Mouse (Mus musculus): ENCODE results near the gene Eya4. TPM values are rescaled to one million over a fixed set of nuclear protein-coding genes. Genes with fewer than 3 reads are reported as not detected.

Gene Eya4
- polyA plus RNA-seq, 1 experiment from 2014 or later: 5.0 TPM

DNA sequence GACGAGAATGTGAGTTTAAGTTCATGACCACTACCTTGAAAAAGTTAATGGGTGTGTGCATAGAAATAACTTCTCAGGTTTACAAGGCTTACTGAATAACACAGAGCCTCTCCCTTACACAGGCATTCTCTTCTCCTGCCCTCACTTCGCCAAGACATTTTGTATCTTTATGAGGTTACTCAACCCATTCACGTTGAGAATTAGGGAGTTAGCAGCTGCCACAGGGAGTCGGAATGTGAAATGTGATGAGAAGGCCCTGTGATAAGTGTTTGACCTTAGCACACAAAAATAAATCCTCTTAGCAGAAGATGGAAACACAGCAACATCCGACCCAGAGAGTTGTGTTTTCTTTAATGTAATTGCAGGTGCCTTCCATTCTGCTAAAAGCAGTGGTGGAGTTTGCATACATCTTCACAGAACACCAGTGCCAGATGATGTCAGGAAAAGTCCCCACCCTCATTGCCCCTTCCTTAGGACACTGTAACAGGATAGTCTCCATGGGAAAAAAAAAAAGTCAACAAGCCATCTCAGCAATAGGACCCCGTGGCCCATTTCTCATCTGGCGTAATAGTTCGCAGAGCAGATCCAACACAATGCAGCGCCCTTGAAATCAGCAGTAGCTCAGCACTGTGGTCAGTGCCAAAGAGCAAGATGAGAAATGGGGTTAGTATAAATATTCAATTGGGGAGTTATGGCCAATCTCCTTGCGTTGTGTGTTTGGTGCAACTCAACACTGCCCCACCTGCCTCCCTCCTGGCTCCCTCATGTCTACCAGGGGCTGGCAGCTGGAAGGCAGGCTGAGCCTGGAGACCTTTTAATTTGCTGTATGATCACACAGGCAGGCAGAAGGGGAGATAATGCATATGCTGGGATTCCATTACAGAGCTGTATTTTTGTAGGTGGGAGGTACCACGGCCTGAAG is 168.8 kb downstream of the Eya4 start:
- DNase-seq (ENCODE audit: low spot score) (no peak), ATAC-seq (ENCODE audit: low FRiP score) (no peak)
- Histone ChIP-seq H3K9me3 (ENCODE audit: control insufficient read depth, low read length) (no peaks in the 10 kb centered on the region), H3K4me3 (ENCODE audit: low read depth, low read length) (no peak overlapping the region), H3K27me3 (ENCODE audit: control insufficient read depth, insufficient read depth, low read length) (no peaks in the 10 kb centered on the region), H3K4me2 (replicated peaks; ENCODE audit: low read depth, low read length) (no peak overlapping the region), H3K27ac (ENCODE audit: low read depth, low read length) (no peak overlapping the region), H3K4me1 (replicated peaks; ENCODE audit: control insufficient read depth, insufficient read depth, low read length) (peaks cover 8% of the 10 kb centered on the region), H3K9ac (ENCODE audit: low read depth, low read length) (no peak overlapping the region), H3K36me3 (ENCODE audit: control insufficient read depth, insufficient read depth, low read length) (no peaks in the 10 kb centered on the region)
- WGBS: 81% methylated on average over 11 of the region's 11 CpGs

DNA sequence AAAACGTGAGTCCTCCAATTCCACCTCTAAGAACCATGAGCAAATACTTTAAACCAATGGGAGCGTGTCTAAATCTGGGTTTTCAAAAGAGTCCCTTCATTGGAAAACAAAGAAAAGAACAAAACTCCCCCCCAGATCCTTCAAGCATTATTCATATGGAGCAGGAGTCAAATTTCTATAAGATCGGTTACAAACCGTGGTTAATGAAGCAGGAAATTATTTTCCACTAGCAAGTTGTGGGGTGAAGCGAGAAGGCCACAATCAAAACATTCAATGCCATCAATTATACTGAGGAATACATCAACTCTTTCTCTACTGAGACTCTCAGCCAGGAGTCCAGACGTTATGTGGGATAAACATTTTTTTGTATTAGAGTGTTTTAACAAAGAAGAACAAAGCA is 171.3 kb downstream of the Eya4 start:
- H3K27me3 ChIP-seq (ENCODE audit: control insufficient read depth, insufficient read depth, low read length): no peaks in the 10 kb centered on the region
- no peak overlapping the region for H3K4me2 ChIP-seq (replicated peaks; ENCODE audit: low read depth, low read length)
- ATAC-seq (ENCODE audit: low FRiP score) (peak; percentile 49; the same call in 1 of the 2 replicates), DNase-seq (ENCODE audit: low spot score) (peak; percentile 22)
- H3K36me3 ChIP-seq (ENCODE audit: control insufficient read depth, insufficient read depth, low read length): no peaks in the 10 kb centered on the region
- WGBS: 17% methylated on average over 6 of the region's 6 CpGs
- H3K9ac ChIP-seq (ENCODE audit: low read depth, low read length): no peak overlapping the region
- peaks cover 8% of the 10 kb centered on the region for H3K4me1 ChIP-seq (replicated peaks; ENCODE audit: control insufficient read depth, insufficient read depth, low read length)
- H3K4me3 ChIP-seq (ENCODE audit: low read depth, low read length): no peak overlapping the region
- H3K9me3 ChIP-seq (ENCODE audit: control insufficient read depth, low read length): no peaks in the 10 kb centered on the region
- 0 out of 2 replicates have a peak overlapping the region, but pooled peaks have one; percentile 42 for H3K27ac ChIP-seq (ENCODE audit: low read depth, low read length)

DNA sequence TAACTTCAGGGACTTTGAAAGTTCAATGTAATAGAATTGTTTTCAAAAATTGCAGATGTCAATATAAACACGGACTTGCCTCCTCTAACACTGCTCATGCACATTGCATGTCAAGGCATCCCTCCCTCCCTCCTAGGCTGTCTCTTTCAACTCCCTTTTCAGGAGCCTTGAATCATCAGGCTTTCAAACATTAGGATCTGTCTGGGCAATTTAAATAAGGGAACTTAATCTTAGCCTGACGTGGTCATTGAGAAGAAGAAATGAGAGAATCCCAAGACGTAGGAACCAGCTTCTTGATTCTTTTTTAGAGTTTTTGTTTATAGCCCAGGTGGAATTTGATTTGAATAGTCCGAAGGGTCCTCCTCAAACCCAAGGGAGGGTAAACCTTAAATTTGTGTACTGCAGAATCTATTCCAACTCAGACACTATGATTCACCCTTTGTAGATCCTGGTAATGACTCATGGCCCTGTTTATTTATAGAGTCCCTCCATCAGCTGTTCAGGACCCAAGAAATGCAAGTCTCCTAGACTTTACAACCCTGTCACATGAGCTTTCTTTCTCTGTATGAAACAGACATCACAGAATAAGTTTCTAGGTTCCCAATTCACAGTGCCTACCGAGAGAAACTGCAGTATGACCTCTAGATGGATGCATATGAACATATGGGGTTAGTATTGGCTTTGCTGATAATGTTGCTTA is 173.1 kb downstream of the Eya4 start:
- DNase-seq (ENCODE audit: low spot score): no peak
- H3K36me3 ChIP-seq (ENCODE audit: control insufficient read depth, insufficient read depth, low read length): no peaks in the 10 kb centered on the region
- H3K27me3 ChIP-seq (ENCODE audit: control insufficient read depth, insufficient read depth, low read length): no peaks in the 10 kb centered on the region
- WGBS: 70% methylated on average over 5 of the region's 5 CpGs
- no peak overlapping the region for H3K9ac ChIP-seq (ENCODE audit: low read depth, low read length)
- no peak overlapping the region for H3K4me2 ChIP-seq (replicated peaks; ENCODE audit: low read depth, low read length)
- no peak overlapping the region for H3K27ac ChIP-seq (ENCODE audit: low read depth, low read length)
- no peaks in the 10 kb centered on the region for H3K9me3 ChIP-seq (ENCODE audit: control insufficient read depth, low read length)
- no peak overlapping the region for H3K4me3 ChIP-seq (ENCODE audit: low read depth, low read length)
- peaks cover 8% of the 10 kb centered on the region for H3K4me1 ChIP-seq (replicated peaks; ENCODE audit: control insufficient read depth, insufficient read depth, low read length)
- ATAC-seq (ENCODE audit: low FRiP score): no peak

DNA sequence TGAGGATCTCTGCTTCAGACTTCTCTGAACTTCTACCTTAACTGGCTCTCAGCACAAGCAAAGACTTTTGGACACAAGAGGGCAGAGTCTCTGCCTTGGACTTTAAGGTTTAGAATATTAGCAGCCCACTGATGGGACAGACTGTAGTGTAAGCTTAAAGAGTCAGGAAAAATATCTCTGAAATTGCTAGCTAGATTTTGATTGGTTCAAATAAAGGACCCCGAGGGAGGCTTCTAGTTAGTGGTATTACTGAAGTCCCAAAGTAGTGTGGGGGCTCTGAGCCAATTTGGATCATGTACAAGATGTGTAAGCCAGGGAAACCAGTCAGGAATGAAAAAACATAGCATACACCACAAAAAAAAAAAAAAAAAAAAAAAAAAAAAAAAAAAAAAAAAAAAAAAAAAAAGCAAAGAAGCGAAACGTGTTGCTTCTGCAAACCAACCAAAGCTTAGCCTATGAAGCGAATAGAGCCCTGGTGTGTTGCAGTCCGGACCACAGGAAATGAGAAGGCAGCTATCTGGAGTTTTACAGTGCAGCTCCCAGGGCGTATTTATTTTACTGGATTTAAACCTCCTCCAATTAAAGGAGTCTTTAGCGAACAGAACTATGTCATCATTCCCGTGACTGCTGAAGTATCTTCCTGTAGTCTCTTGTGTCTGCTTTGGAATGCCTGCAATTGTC is 173.8 kb downstream of the Eya4 start:
- Histone ChIP-seq H3K27ac (ENCODE audit: low read depth, low read length) (no peak overlapping the region), H3K4me1 (replicated peaks; ENCODE audit: control insufficient read depth, insufficient read depth, low read length) (peaks cover 8% of the 10 kb centered on the region), H3K4me2 (replicated peaks; ENCODE audit: low read depth, low read length) (no peak overlapping the region), H3K9ac (ENCODE audit: low read depth, low read length) (no peak overlapping the region), H3K4me3 (ENCODE audit: low read depth, low read length) (no peak overlapping the region), H3K27me3 (ENCODE audit: control insufficient read depth, insufficient read depth, low read length) (no peaks in the 10 kb centered on the region), H3K9me3 (ENCODE audit: control insufficient read depth, low read length) (no peaks in the 10 kb centered on the region), H3K36me3 (ENCODE audit: control insufficient read depth, insufficient read depth, low read length) (no peaks in the 10 kb centered on the region)
- DNase-seq (ENCODE audit: low spot score): no peak
- no peak for ATAC-seq (ENCODE audit: low FRiP score)
- 87% methylated on average over 8 of the region's 8 CpGs for WGBS

DNA sequence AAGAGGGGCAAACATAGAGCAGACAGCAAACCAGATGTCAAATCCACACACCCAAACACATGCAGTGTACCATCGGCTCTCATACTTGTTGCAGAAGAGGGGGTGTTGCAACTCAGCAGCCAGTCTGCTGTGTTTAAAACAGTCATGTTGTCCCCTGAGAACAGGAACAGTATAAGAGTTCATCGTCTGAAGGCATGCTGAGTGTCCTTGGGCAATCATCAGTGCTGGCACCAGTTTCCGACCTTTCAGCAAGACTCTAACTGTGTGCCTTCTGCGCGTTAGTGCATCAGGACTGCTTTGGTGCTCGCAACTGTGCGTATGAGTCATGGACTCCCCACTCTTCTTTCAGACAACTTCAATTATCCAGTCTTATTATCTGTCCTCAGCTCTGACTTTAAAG is 179.0 kb downstream of the Eya4 start:
- Histone ChIP-seq H3K27ac (ENCODE audit: low read depth, low read length) (no peak overlapping the region), H3K4me2 (replicated peaks; ENCODE audit: low read depth, low read length) (no peak overlapping the region), H3K9me3 (ENCODE audit: control insufficient read depth, low read length) (no peaks in the 10 kb centered on the region), H3K27me3 (ENCODE audit: control insufficient read depth, insufficient read depth, low read length) (no peaks in the 10 kb centered on the region), H3K4me3 (ENCODE audit: low read depth, low read length) (no peak overlapping the region), H3K9ac (ENCODE audit: low read depth, low read length) (no peak overlapping the region), H3K4me1 (replicated peaks; ENCODE audit: control insufficient read depth, insufficient read depth, low read length) (no peaks in the 10 kb centered on the region), H3K36me3 (ENCODE audit: control insufficient read depth, insufficient read depth, low read length) (no peaks in the 10 kb centered on the region)
- ATAC-seq (ENCODE audit: low FRiP score): no peak
- 84% methylated on average over 7 of the region's 7 CpGs for WGBS
- DNase-seq (ENCODE audit: low spot score): no peak

DNA sequence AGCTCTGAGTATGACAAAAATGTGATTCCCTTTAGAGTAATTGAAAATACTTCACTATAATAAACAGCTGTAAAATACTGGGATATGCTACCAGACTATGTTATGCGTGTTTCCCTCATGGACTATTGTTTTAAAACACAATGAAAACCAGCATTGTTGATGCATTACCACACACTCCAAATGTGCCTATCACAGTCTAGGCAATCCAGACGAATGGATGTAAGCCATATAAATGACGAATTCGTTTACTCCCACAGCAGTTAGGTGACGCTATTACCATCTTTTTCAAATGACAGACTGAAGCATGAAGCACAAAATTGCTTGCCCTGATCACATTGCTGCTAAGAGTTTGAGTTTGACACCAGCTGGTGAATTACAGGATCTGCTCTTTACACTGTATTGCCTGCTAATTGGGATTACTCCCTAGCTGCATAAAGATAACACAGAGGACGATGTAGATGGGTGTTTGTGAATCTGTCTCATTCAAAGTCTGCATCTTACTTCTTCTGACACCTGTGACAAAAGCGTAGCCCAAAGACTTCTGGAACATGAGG is 185.4 kb downstream of the Eya4 start:
- DNase-seq (ENCODE audit: low spot score): no peak
- WGBS: 71% methylated on average over 7 of the region's 7 CpGs
- no peak overlapping the region for H3K27ac ChIP-seq (ENCODE audit: low read depth, low read length)
- no peaks in the 10 kb centered on the region for H3K9me3 ChIP-seq (ENCODE audit: control insufficient read depth, low read length)
- no peaks in the 10 kb centered on the region for H3K36me3 ChIP-seq (ENCODE audit: control insufficient read depth, insufficient read depth, low read length)
- no peak overlapping the region for H3K9ac ChIP-seq (ENCODE audit: low read depth, low read length)
- H3K4me3 ChIP-seq (ENCODE audit: low read depth, low read length): no peak overlapping the region
- H3K4me1 ChIP-seq (replicated peaks; ENCODE audit: control insufficient read depth, insufficient read depth, low read length): no peaks in the 10 kb centered on the region
- H3K4me2 ChIP-seq (replicated peaks; ENCODE audit: low read depth, low read length): no peak overlapping the region
- no peaks in the 10 kb centered on the region for H3K27me3 ChIP-seq (ENCODE audit: control insufficient read depth, insufficient read depth, low read length)
- peak; percentile 25; the same call in 1 of the 2 replicates for ATAC-seq (ENCODE audit: low FRiP score)

DNA sequence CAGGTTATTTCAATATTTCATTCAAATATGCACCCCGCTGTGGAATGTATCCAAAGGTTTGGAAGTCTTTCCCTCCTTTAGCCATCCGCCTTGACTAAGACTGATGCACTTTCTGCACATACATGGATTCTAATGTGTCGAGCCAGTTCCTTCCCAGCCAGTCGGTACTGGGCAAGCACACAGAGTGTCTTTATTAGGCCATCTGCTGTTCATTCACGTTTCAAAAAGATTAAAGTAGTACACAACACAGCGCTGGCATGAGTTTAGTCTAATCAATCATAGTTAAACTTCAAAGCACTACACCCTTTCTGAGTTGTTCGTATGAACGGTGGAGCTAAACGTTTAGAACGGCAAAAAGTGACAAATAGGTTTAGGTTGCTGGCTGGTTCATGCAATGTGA is 190.7 kb downstream of the Eya4 start:
- ATAC-seq (ENCODE audit: low FRiP score) (no peak), DNase-seq (ENCODE audit: low spot score) (no peak)
- H3K36me3 ChIP-seq (ENCODE audit: control insufficient read depth, insufficient read depth, low read length): no peaks in the 10 kb centered on the region
- H3K27ac ChIP-seq (ENCODE audit: low read depth, low read length): no peak overlapping the region
- no peak overlapping the region for H3K9ac ChIP-seq (ENCODE audit: low read depth, low read length)
- no peak overlapping the region for H3K4me3 ChIP-seq (ENCODE audit: low read depth, low read length)
- H3K27me3 ChIP-seq (ENCODE audit: control insufficient read depth, insufficient read depth, low read length): no peaks in the 10 kb centered on the region
- H3K9me3 ChIP-seq (ENCODE audit: control insufficient read depth, low read length): no peaks in the 10 kb centered on the region
- WGBS: 64% methylated on average over 10 of the region's 10 CpGs
- no peaks in the 10 kb centered on the region for H3K4me1 ChIP-seq (replicated peaks; ENCODE audit: control insufficient read depth, insufficient read depth, low read length)
- H3K4me2 ChIP-seq (replicated peaks; ENCODE audit: low read depth, low read length): no peak overlapping the region

DNA sequence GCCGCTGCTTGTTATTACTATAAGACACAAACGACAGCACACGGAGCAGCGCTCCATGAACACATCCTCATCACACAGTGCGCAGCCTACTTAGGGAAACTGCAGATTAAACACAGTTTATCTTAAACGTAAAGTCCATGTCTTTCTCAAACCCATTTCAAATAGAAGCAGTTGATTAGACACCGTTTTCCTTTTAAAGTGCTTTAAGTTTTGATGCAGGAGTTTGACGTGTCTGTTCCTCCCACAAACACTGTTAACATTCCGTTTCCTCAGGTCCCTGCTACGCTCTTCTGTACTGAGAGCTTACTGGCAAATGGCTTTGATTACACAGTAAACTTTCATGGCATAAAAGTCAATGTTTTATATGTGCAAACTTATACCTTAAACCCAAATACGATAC is 191.4 kb downstream of the Eya4 start:
- ATAC-seq (ENCODE audit: low FRiP score): no peak
- H3K9ac ChIP-seq (ENCODE audit: low read depth, low read length): no peak overlapping the region
- H3K27ac ChIP-seq (ENCODE audit: low read depth, low read length): no peak overlapping the region
- no peaks in the 10 kb centered on the region for H3K36me3 ChIP-seq (ENCODE audit: control insufficient read depth, insufficient read depth, low read length)
- no peak overlapping the region for H3K4me3 ChIP-seq (ENCODE audit: low read depth, low read length)
- WGBS: 88% methylated on average over 11 of the region's 11 CpGs
- H3K9me3 ChIP-seq (ENCODE audit: control insufficient read depth, low read length): no peaks in the 10 kb centered on the region
- H3K4me1 ChIP-seq (replicated peaks; ENCODE audit: control insufficient read depth, insufficient read depth, low read length): no peaks in the 10 kb centered on the region
- DNase-seq (ENCODE audit: low spot score): no peak
- H3K4me2 ChIP-seq (replicated peaks; ENCODE audit: low read depth, low read length): no peak overlapping the region
- no peaks in the 10 kb centered on the region for H3K27me3 ChIP-seq (ENCODE audit: control insufficient read depth, insufficient read depth, low read length)
